Mouse (Mus musculus) spleen, adult 2 months (tissue): ENCODE measurements around the gene Ddx50. TPM values are rescaled to one million over a fixed set of nuclear protein-coding genes. Genes with fewer than 3 reads are reported as not detected.
"Not testable (repeated sequence)": the region's sequence is repeated elsewhere in the genome, so short reads cannot be mapped to it uniquely, and the experiment has no call there.

Experiments
- DNase-seq, 2 experiments: peaks; one replicate each; pipeline versions ENCODE4 v3.0.0 to v3.0.0-alpha.2; 2012 to 2021; ENCODE audit warnings: low spot score in 2 of 2, low read depth in 1 of 2
- H3K27ac ChIP-seq: fragments of 200-500 bp; 2 replicates; pipeline ENCODE4 v1.5.1; 2012; ENCODE audit warnings: low read length, inconsistent platforms; ENCODE audit not compliant: insufficient read depth
- H3K27me3 ChIP-seq: fragments of 200-500 bp; 2 replicates; pipeline ENCODE4 v1.6.1; 2012; ENCODE audit warnings: mild to moderate bottlenecking, moderate library complexity, low read length, inconsistent platforms; ENCODE audit not compliant: control insufficient read depth, insufficient read depth
- H3K36me3 ChIP-seq: fragments of 200-500 bp; 2 replicates; pipeline ENCODE4 v1.6.1; 2012; ENCODE audit warnings: mild to moderate bottlenecking, low read length, inconsistent platforms; ENCODE audit not compliant: control insufficient read depth, insufficient read depth
- H3K4me1 ChIP-seq: fragments of 200-500 bp; 2 replicates; pipeline ENCODE4 v1.6.1; 2011; ENCODE audit warnings: inconsistent platforms; ENCODE audit not compliant: control insufficient read depth, insufficient read depth, insufficient read length
- H3K4me3 ChIP-seq: fragments of 200-500 bp; 2 replicates; pipeline ENCODE4 v1.5.1; 2011; ENCODE audit warnings: mild to moderate bottlenecking, inconsistent platforms; ENCODE audit not compliant: insufficient read depth, insufficient read length; ENCODE audit errors: extremely low read depth
- CTCF ChIP-seq: fragments of 200-500 bp; IDR thresholded peaks from 2 replicates; pipeline ENCODE4 v1.5.1; 2011; ENCODE audit warnings: mild to moderate bottlenecking, inconsistent platforms; ENCODE audit not compliant: insufficient read depth, insufficient read length, insufficient replicate concordance; ENCODE audit errors: extremely low read depth
- POLR2A ChIP-seq: fragments of 200-500 bp; IDR thresholded peaks from 2 replicates; pipeline ENCODE4 v1.6.1; 2011; ENCODE audit warnings: low read depth, low read length, inconsistent platforms
- WGBS: fragments of 180-500 bp; shearing (Covaris S2); methylation state at CpG from one replicate; pipeline ENCODE4 v1.1.7; 2018; 5-methylcytosine and 5-hydroxymethylcytosine counted together
- polyA plus RNA-seq: library from polyadenylated mRNA; depleted of rRNA; stranded (reverse); fragments of >200 nt; gene quantifications from 2 replicates; pipeline ENCODE4 v1.2.3, GENCODE M21; 2012

The Ddx50 gene
- polyA plus RNA-seq, 1 experiment, result 6.1 TPM

DNA sequence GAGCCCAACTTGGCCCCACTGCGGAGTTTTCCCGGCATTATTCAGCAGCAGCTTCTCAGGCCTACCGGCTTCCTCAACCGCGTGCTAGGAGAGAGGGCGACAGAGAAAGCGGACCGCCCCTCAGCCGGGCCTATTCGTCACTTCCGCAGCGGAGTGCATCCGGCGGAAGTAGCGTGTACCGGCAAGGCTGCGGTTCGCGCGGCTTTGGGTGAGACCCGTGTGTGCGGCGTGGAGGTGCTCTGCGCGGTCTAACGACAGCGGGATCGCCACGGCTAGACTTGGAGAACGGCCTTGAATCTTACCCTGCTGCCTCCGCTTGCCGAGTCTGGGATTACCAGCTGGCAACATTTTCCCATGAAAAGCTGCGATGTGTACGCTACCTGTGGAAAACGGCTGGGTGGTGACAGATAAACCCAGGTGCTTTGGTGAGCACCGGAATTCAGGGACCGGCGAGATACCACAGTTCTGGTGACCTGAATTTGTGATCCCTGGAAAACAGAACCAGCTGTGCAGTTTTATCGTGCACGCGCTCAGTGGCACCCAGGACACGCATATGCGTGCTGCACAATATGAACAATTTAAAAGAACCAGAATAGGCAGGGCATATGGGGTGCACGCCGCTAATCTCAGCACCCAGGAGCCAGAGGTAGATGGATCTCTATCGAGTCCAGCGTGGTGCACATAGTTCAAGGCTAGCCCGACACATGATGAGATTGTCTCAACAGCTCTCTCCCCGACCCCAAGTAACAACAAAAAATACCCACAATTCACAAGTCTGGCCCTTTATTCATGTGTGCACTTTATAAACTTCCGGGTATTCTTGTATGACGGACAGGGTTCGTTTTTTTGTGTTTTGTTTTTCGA, 48.6 kb downstream of the Ddx50 start, which contains the start of gene Ddx21:
Gene Ddx21, minus strand, starts transcription at position 105 of the 864 bp plus-strand sequence.
- Histone ChIP-seq H3K36me3 (peaks cover 11% of the 10 kb centered on the region), H3K4me1 (peaks cover 6% of the 10 kb centered on the region; the same call in 1 of the 2 replicates), H3K27me3 (no peaks in the 10 kb centered on the region), H3K27ac (peak within 1 kb of the TSS; percentile 85), H3K4me3 (peak within 1 kb of the TSS; percentile 97)
- 2% methylated on average over 53 of the region's 53 CpGs for WGBS
- peak; percentile 81 to 88 for DNase-seq
- no peak for TF ChIP-seq CTCF
- TF ChIP-seq POLR2A, result peak; percentile 81

DNA sequence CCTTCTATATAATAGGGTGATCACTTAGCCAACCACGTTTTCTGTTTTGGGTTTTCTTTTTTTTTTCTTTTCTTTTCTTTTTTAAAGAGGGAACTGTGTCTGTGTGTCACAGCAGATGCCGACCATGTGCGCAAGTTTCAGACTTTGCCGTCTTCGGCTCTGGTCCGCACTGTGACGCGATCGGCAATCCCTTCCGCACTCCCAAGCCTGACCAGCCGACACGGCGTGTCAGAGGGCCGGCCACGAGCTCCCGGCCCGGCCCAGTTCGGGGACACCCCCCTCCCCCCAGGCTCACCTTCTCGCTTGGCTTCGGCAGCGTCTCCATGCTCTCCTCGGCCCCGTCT, 49.2 kb downstream of the Ddx50 start:
- peak overlapping the region; percentile 81 for H3K27ac ChIP-seq
- H3K4me3 ChIP-seq, result peak overlapping the region; percentile 97
- TF ChIP-seq POLR2A, result no peak
- TF ChIP-seq CTCF, result no peak
- H3K4me1 ChIP-seq, result peaks cover 6% of the 10 kb centered on the region; the same call in 1 of the 2 replicates
- H3K27me3 ChIP-seq, result no peaks in the 10 kb centered on the region
- no peak for DNase-seq
- peaks cover 16% of the 10 kb centered on the region for H3K36me3 ChIP-seq
- under 1% methylated on average over 23 of the region's 23 CpGs for WGBS

DNA sequence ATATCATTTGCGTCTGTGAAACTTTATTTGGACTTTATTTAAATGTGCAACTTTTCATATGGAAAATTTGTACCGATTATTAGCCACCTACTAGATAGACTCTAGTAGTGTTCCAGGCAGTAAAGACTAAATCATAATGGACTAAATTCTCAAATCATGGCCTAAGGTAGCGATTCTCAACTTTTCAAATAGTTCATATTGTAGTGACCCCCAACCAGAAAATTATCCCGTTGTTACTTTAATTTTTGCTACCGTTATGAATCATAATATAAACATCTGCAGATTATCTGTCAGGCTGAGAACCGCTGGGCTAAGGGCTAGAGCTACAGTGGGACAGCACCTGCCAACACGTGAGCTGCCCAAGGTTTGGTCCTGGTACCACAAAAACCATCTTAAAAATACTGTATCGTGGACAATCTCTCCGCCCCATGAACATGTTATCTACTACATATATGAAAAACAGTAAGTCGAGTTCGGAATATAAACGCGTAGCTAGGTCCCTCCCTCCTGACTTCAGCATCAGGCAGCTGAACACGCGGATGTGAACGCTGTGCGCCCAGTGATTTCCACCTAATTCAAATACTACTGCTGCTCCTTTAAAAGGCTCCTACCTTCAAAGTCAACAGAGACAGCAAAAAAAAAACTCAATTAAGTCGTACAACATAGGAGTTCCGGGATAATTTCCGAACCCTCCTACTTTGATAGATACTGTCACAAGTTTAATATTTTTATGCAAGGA, 49.8 kb downstream of the Ddx50 start:
- Histone ChIP-seq H3K36me3 (peaks cover 19% of the 10 kb centered on the region), H3K27me3 (no peaks in the 10 kb centered on the region), H3K4me3 (peak overlapping the region; percentile 97), H3K27ac (no peak overlapping the region), H3K4me1 (peaks cover 6% of the 10 kb centered on the region; the same call in 1 of the 2 replicates)
- 8% methylated on average over 20 of the region's 20 CpGs for WGBS
- TF ChIP-seq CTCF (no peak), POLR2A (no peak)
- no peak for DNase-seq

- no peak for DNase-seq
- TF ChIP-seq CTCF, result no peak
- Histone ChIP-seq H3K27ac (no peak overlapping the region), H3K4me3 (no peak overlapping the region), H3K36me3 (peaks cover 22% of the 10 kb centered on the region), H3K4me1 (peaks cover 6% of the 10 kb centered on the region; the same call in 1 of the 2 replicates), H3K27me3 (no peaks in the 10 kb centered on the region)
- WGBS, result 63% methylated on average over 6 of the region's 6 CpGs
These were observed 51.0 kb downstream of the Ddx50 start for GRCm38 (mm10) chr10:62600056-62600455.

GRCm38 (mm10) chr10:62599311-62599710, 51.7 kb downstream of the Ddx50 start:
- peaks cover 23% of the 10 kb centered on the region for H3K36me3 ChIP-seq
- not testable (repeated sequence) for H3K27me3 ChIP-seq, DNase-seq, H3K4me3 ChIP-seq, H3K4me1 ChIP-seq, H3K27ac ChIP-seq
- 92% methylated on average over 3 of the region's 3 CpGs for WGBS

- no peak for DNase-seq
- Histone ChIP-seq H3K4me3 (no peak overlapping the region), H3K27ac (no peak overlapping the region), H3K4me1 (no peaks in the 10 kb centered on the region), H3K36me3 (peaks cover 53% of the 10 kb centered on the region), H3K27me3 (no peaks in the 10 kb centered on the region)
- TF ChIP-seq POLR2A (no peak), CTCF (no peak)
- WGBS, result 89% methylated on average over 7 of the region's 7 CpGs
These were observed 58.5 kb downstream of the Ddx50 start for GRCm38 (mm10) chr10:62592496-62592895.

DNA sequence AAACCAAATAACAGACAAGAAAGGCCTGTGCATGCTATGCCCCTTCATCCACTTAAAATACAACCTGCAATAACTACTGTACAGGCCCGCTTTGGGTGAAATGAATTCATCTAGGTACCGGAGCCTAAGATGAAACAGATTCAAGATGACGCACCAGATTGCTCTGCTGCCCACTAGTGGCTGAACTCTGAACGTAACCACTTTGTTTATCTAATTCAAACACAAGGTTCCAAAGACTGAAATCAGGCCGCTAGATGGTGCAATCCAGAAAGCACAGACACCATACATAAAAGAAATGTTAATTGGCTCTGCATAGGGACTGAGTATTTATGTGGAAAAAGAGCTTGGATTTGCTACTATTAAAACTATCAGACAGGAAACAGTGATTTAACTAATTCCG, 60.8 kb downstream of the Ddx50 start:
- TF ChIP-seq POLR2A, result no peak
- TF ChIP-seq CTCF, result peak; percentile 61; the same call in 1 of the 2 replicates
- WGBS, result 24% methylated on average over 6 of the region's 6 CpGs
- H3K27ac ChIP-seq, result no peak overlapping the region
- DNase-seq, result peak; percentile 85 to 88
- no peaks in the 10 kb centered on the region for H3K27me3 ChIP-seq
- H3K4me3 ChIP-seq, result no peak overlapping the region
- H3K36me3 ChIP-seq, result peaks cover 52% of the 10 kb centered on the region
- no peaks in the 10 kb centered on the region for H3K4me1 ChIP-seq
